Mouse (Mus musculus): ENCODE measurements around the gene Cd63.

- TF ChIP-seq ZC3H11A (IDR thresholded peaks at IDR 0.05; ENCODE audit: borderline replicate concordance, low read depth, low read length) (no peak), CHD2 (IDR thresholded peaks at IDR 0.05; ENCODE audit: low read depth, low read length) (no peak)
Measured at GRCm38 (mm10) chr10:128916665-128917064, 15.9 kb downstream of the Cd63 start.

Data from ES-E14 (cell line).